Mouse (Mus musculus): ENCODE results near the gene Stag3.

Gene Stag3

DNA sequence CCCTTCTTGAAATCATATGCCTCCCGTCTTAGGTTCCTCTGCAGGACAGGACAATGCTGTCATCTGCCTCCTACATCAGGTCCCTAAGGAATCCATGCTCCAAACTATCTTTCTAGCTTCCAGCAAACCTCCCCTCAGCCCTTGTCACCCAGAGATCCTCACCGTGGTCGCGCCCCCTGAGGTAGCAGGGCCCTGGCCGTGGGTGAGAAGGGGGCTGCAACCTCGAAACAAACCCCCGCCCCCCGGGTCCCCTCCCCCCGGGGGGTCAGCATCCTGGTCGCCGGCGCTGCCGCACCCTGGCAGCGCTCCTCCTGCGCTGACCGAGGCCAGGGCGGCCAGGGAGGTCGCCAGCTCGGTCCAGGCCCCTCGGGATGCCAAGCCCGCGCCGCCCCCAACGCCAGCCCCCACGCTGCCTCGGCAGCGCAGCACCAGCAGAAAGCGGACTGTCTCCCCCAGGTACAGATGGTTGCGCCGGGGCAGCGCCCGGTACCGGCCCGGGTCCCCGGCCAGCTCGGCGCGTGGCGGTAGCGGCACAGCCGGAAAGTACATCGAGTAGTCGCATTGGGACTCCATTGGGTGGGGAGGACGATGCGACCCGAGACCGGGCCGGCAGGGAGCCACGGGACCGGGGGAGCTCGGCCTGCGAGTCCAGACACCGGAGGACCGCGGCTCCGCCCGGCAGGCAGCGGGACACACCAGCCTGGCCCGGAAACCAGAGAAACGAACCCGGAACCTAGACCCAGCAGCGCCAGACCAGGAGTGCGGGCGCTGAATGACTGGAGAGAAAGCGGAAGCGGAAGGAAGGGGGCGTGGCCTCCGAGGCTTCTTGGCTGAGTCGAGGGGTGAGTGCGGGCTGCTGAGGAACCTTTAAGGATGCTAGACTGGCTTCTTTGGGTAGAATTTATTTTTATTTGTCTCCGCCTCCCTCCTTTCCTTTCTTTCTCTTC is 16.5 kb upstream of the Stag3 start, which contains the start of gene BC037034:
Gene BC037034 (minus strand): TSS at position 774 of the 947 bp plus-strand sequence.
- in situ Hi-C loops (cut with MboI; ENCODE audit: low pct_unique_long_range_greater_than_20kb in 1 of 2, low sequenced_read_pairs in 2 of 2, unreplicated experiment in 1 of 2): no loop called here

DNA sequence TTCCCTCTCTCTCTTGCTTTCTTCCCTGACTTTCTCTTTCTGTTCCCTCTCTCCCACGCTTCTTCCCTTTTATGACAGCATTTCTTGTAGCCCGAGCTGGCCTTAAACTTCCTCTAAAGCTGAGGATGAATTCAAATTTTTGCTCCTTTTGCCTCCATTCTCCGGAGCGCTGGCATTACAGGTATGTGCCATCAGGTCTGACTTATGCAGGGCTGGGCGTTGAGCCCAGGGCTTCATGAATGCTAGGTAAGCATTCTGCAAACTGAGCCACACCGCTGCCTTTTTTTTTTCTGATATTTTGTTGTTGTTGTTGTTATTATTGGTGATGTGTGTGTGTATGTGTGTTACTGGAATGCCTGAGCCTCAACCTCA is 15.8 kb upstream of the Stag3 start:
- in situ Hi-C loops (cut with MboI; ENCODE audit: low pct_unique_long_range_greater_than_20kb in 1 of 2, low sequenced_read_pairs in 2 of 2, unreplicated experiment in 1 of 2): no loop called here

DNA sequence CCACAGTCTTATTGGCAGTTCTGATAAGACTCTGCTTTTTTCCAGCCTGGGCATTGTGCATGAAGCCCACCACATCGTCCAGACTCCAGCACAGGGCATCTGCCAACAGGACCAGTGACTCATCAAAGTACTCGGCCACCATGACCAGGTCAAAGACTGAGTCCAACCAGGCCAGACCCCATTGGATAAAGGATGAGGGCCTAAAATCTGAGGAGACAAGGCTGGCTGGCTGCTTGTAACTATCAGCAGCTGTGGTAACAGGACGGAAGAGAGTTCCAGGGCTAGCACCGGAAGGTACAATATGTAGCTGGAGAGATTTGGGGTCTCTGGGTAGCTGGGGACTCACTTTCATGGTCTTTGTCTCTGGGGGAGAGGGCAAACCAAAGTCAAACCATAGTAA is 14.3 kb upstream of the Stag3 start:
- in situ Hi-C loops (cut with MboI; ENCODE audit: low pct_unique_long_range_greater_than_20kb in 1 of 2, low sequenced_read_pairs in 2 of 2, unreplicated experiment in 1 of 2): no loop called here

DNA sequence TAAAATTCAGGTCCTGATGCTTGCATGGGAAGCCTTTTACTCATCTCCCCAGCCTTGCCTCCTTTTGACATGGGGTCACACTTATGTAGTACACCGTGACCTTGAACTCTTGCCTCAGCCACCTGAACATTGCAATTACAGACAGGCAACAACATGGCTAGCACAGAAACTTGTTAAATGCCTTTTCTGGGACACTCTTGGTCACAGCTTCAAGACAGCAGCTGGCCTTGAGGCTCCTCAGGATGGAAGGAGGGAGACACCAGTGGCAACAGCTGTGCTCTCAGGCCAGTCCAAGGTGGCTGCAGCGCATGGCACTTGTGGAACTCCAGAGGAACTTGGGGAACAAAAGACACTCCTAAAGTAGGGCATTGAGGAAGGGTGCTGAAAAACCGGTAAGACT is 12.9 kb upstream of the Stag3 start:
- in situ Hi-C loops (cut with MboI; ENCODE audit: low pct_unique_long_range_greater_than_20kb in 1 of 2, low sequenced_read_pairs in 2 of 2, unreplicated experiment in 1 of 2): no loop called here

DNA sequence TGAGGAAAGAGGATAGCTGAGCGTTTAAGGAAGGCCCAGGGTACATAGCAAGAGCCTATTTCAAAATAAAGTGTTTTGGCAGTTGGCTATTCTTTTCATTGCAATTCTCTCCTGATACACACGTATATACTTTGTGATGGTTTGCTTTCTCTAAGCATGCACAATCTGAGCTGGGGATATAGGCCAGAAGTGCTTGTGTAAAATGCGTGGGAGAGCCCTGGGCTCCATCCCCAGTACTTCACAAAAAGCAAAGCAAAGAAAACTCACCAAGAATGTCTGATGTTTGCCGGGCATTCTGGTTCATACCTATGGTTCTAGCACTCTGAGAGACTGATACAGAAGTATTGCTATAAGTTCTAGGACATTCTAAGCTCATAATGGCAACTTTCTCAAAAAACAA is 11.1 kb upstream of the Stag3 start:
- in situ Hi-C loops (cut with MboI; ENCODE audit: low pct_unique_long_range_greater_than_20kb in 1 of 2, low sequenced_read_pairs in 2 of 2, unreplicated experiment in 1 of 2): no loop called here

DNA sequence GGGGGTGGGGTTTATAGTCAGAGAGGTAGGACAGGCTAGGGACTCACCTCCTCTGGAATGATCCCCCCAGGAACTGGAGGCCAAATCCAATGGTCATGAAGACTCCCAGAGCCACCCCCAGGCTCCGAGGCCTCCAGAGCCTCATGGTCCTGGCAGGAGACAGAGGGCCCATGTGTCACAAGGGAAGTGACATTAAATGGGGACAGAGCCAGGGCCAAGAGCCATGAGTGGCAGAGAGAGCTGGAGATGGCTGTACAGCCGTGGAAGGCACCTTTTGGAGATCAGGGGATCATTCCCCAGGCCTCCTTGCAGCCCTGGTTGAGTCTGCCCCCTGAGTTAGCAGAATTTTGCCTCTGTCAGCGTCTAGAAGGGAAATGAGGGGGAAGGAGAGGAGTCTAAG is 8.8 kb upstream of the Stag3 start:
- in situ Hi-C loops (cut with MboI; ENCODE audit: low pct_unique_long_range_greater_than_20kb in 1 of 2, low sequenced_read_pairs in 2 of 2, unreplicated experiment in 1 of 2): no loop called here

DNA sequence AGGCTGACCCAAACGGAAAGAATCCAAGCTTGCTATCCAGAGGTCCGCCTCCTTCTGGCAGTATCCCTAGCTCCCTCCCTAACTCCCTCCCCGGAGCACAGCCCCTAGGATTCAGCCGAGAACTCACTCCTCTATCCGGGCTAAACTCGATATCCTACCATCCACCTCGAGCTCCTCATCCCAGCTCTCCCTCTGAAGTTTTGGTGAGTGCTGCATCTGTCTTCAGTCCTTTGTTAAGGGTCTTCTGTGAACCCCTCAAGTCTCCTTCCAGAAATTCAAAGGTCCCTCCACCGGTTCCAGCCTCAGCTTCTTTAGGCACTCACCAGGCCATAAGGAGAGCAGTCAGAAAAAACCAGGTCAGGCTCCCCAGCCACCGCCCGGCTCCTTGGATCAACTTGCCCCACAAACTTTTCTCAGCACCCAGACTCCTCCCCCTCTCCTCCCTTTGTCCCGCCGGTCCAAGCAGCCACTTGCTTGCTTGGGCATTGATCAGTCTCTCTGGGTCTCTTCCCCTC is 7.6 kb upstream of the Stag3 start, which contains the start of gene Gal3st4:
Gene Gal3st4 (minus strand): TSS at position 432 of the 515 bp plus-strand sequence.
- in situ Hi-C loops (cut with MboI; ENCODE audit: low pct_unique_long_range_greater_than_20kb in 1 of 2, low sequenced_read_pairs in 2 of 2, unreplicated experiment in 1 of 2): no loop called here

DNA sequence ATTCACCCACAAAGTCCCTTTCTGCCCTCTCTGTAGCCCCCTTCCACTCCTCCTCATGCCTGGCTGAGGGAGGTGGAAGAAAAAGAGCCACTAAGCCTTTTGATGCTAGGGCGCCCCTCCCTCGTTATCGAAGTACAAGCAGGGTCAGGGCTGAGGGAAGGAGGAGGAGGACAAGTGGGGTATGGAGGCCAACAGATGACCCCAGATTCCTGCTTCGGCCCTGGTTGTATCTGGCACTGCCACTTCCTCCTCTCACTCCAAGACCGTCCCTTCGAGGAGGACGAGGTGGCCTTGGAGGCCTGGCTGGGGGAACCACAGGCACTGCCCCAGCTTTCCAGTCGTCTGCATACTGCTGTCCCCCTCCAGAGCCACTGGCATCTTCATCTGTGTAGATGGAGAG is 5.9 kb upstream of the Stag3 start:
- in situ Hi-C loops (cut with MboI; ENCODE audit: low pct_unique_long_range_greater_than_20kb in 1 of 2, low sequenced_read_pairs in 2 of 2, unreplicated experiment in 1 of 2): no loop called here

DNA sequence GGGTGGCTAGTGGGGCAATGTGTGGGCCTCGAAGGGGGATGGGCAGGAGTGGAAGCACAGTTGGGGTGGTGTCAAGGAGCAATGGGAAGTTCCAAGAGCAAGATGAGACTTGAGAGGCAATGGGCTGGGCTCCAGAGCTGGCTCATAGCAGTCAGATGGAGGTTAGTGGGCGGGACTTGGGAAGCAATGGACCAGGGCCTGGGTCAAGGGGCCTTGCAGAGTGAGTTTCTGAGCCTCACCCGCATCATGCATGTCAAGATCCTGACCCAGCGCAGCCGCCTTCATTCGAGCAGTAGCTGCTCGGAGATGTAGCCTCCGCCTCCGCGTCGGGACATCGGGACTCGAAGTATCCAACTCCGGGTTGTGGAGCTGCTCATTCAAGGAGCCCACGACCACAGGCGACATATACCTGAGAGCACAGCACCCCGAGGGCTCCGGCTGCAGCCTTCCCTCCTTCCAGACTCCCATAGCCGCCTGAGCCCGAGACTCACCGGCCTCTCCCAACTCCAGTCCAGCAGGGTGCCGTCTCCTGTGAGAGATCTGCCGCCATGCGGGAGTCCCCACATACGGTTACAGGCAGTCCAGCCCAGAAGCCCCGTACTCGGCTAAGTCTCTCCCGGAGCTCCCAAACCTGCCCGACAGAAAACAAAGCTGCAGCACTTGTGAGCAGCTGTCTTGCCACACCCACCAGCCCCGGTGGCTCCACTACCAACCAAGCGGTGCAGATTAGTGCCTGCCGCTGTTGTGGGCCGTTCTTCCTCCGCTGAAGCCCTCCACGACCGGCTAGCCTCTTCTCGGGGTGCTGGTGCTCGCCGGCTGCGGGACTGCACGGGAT is 4.6 kb upstream of the Stag3 start:
- in situ Hi-C loops (cut with MboI; ENCODE audit: low pct_unique_long_range_greater_than_20kb in 1 of 2, low sequenced_read_pairs in 2 of 2, unreplicated experiment in 1 of 2): no loop called here

DNA sequence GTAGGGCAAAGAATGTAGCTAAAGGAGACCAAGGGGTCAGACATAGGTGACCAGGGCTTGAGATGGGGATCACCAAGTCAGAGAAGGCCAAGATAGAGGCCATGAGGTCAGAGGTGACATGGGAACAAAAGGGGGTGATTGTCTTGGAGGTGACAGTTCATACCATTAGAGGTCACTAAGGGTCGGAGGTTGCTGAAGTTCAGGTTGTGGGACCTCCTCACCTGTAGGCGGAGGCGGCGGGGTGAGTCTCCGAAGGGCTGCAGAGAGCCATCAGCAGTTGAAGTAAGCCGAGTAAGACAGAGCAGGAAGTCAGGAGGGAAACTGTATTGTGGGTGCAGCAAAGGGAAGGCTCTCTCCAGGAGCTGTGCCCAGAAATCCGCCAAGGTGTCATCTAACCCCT is 2.0 kb upstream of the Stag3 start:
- in situ Hi-C loops (cut with MboI; ENCODE audit: low pct_unique_long_range_greater_than_20kb in 1 of 2, low sequenced_read_pairs in 2 of 2, unreplicated experiment in 1 of 2): no loop called here

DNA sequence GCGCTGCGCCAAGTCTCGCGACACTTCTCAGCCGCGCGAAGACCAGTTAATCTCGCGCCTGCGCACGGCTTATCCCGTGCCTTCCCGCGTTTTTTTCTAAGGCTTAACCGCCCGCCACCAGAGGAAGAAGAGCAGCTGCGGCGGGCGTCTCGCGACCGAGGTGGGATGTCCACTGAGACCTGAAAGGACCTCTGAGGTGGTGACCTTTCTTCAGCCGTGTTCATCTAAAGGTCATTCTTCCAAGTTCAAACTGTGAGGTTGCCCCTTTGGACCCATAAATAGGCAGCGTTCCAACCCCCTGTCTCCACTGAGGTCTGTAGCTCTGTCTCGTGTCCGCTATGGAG is 357 bp downstream of the Stag3 start:
- in situ Hi-C loops (cut with MboI; ENCODE audit: low pct_unique_long_range_greater_than_20kb in 1 of 2, low sequenced_read_pairs in 2 of 2, unreplicated experiment in 1 of 2): no loop called here

DNA sequence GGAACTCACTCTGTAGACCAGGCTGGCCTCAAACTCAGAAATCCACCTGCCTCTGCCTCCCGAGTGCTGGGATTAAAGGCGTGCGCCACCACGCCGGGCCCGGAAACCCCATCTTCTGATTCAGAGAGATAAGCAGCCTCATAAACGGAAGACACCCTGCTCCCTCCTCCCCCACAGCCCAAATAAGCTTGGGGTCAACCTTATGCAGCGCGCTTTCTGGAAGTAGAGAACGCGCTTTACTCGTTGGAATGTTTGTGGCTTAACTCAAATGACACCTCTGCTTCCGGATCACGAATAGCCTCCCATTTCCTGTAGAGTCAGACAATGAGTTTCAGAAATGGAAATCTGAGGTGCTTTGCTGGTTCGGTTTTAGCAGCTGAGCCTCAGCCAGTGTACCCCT is 789 bp downstream of the Stag3 start:
- in situ Hi-C loops (cut with MboI; ENCODE audit: low pct_unique_long_range_greater_than_20kb in 1 of 2, low sequenced_read_pairs in 2 of 2, unreplicated experiment in 1 of 2): no loop called here

DNA sequence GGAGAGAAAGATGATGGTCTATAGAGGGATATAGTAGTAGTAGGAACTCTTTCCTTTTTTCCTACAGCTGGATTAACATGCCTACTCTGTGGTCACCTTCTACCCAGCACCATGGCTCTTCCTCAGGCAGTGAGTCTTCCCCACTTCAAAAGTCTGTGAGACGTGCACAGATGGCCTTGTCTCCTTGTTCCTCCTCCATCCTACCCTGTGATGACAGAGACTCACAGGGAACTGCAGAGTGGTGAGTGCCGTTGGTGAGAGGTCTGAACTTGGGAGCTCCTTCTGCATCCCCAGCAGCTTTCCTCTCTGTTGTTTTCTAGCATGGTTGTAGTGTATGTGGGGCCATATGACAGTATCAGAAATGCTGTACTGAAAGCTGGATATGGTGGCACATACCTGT is 1.8 kb downstream of the Stag3 start:
- in situ Hi-C loops (cut with MboI; ENCODE audit: low pct_unique_long_range_greater_than_20kb in 1 of 2, low sequenced_read_pairs in 2 of 2, unreplicated experiment in 1 of 2): no loop called here

DNA sequence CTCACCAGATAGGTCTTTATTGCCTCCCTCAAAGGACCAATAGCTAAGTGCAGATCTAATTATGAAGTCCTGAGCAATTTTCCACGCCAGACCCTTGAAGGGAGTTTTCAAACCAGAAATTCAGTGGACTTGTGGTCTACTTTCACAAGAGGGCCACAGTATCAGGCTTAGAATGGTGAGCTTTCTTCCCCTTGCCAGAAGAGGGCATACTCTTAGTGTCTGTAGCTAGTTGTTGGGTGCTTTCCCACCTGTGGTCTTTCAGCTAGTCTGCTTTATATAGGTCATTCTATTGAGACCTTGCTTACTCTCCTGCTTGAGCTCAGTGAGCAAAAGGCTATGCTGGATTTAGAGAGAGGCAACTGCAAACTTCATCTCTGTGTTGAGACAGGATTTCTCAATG is 3.5 kb downstream of the Stag3 start:
- in situ Hi-C loops (cut with MboI; ENCODE audit: low pct_unique_long_range_greater_than_20kb in 1 of 2, low sequenced_read_pairs in 2 of 2, unreplicated experiment in 1 of 2): no loop called here

DNA sequence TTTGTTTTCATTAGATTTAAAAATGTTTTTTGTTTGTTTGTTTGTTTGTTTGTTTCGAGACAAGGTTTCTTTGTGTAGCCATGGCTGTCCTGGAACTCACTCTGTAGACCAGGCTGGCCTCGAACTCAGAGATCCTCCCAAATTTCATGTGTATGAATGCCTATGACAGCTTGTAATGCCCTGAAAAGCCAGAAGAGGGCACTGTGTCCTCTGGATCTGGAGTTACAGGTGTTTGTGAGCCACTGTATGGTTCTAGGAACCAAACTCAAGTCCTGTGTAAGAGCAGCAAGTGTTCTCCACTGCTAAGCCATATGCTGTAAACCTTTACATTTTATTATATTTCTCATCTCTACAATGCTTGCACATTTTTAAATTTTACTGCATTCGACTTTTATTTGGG is 7.8 kb downstream of the Stag3 start:
- in situ Hi-C loops (cut with MboI; ENCODE audit: low pct_unique_long_range_greater_than_20kb in 1 of 2, low sequenced_read_pairs in 2 of 2, unreplicated experiment in 1 of 2): no loop called here

DNA sequence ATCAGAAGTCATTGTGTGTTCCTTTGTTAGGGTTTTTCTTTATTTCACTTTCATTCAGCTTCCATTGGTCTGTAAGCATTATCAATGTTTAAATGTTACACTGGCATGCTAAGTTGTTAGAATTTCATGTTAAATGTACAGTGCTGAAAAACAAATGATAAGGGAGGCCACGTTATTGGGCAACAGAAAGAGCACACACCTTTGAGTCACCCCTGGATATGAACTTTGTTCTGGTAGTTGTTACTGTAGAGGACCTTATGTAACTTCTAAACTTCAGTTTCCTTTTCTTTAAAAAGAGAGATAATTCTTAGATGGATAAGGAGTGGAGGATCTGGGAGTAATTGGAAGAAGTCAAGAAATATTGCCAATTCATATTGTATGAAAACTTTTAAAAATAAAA is 11.6 kb downstream of the Stag3 start:
- in situ Hi-C loops (cut with MboI; ENCODE audit: low pct_unique_long_range_greater_than_20kb in 1 of 2, low sequenced_read_pairs in 2 of 2, unreplicated experiment in 1 of 2): no loop called here

DNA sequence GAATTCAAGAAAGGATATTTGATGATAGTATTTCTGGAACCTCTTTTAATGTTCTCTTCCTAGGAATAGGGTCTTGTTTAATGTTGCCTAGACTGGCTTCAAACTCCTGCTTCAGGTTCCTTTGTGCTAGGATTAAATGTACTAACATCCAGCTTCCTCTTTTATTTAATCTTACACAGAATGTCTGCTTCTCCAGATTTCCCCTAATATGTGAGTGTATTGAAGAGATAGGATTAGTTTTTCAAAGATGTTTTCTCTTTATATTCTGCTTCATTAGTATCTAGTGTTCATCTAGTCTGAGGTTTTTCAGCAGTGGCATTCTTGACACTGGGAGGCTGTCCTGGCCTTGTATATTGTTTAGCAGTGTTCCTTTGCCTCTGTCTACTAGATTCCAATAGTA is 14.1 kb downstream of the Stag3 start:
- in situ Hi-C loops (cut with MboI; ENCODE audit: low pct_unique_long_range_greater_than_20kb in 1 of 2, low sequenced_read_pairs in 2 of 2, unreplicated experiment in 1 of 2): no loop called here

DNA sequence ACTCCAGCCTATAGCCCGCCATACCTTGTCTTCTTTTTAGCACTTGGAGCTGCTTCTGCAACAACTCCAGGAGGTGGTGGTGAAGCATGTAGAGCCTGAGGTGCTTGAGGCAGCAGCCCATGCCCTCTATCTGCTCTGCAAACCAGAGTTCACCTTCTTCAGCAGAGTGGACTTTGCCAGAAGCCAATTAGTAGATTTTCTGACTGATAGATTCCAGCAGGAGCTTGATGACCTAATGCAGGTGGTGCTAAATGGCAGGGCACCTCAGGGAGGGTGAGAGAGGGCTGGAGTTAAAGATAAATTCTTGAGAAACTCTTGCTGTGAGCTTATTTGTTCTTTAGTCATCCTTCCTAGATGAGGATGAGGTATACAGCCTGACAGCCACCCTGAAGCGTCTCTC is 19.6 kb downstream of the Stag3 start:
- in situ Hi-C loops (cut with MboI; ENCODE audit: low pct_unique_long_range_greater_than_20kb in 1 of 2, low sequenced_read_pairs in 2 of 2, unreplicated experiment in 1 of 2): no loop called here

DNA sequence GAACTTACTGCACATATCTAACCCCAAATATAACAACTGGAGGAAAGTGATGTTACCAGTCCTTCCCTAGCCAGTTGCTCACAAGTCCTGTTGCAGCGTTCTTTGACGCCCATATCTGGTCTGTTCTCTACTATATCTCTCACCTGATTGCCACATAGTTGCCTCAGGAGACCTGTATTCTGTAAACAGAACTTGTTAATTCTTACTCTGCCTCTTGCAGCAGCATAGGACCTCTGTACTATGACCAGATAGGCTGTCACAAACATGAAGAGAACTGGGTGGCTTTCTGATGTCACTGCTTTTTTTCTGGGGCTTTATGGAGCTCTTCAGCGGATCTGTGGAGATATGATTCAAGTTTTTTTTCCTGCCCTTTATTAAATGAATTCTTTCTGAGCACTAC is 32.8 kb downstream of the Stag3 start:
- in situ Hi-C loops (cut with MboI; ENCODE audit: low pct_unique_long_range_greater_than_20kb in 1 of 2, low sequenced_read_pairs in 2 of 2, unreplicated experiment in 1 of 2): no loop called here
